ENCODE assay signal across 8 mouse cellular contexts in genomic region chr8:121652774-121653323, GRCm38 (mm10). TPM values are rescaled to one million over a fixed set of nuclear protein-coding genes. Genes with fewer than 3 reads are reported as not detected.
DNase-seq lines count a peak whose midpoint lies in the region; ATAC-seq lines count a peak whose summit lies in the region.

Zcchc14 (minus strand) TSS chr8:121652901.

- DNase-seq in MN1 (ENCODE audit: low spot score): peak; percentile 100
- peak; percentile 100 for DNase-seq in cerebellum, adult 11-12 months
- DNase-seq in heart, postnatal 14 days: peak; percentile 98
- peak; percentile 98 for DNase-seq in layer of hippocampus, adult 11-12 months (ENCODE audit: low spot score)
- peak; percentile 23 for DNase-seq in thymus, postnatal 0 days (ENCODE audit: low spot score)

- no peaks in the 10 kb centered on the region for H3K27me3 ChIP-seq in forebrain, embryonic 16.5 days (replicated peaks; ENCODE audit: control insufficient read depth, insufficient read depth, low read length)
- peaks cover 55% of the 10 kb centered on the region for H3K27me3 ChIP-seq in liver, embryonic 16.5 days (ENCODE audit: control insufficient read depth, insufficient read depth, low read depth, low read length)
- H3K27me3 ChIP-seq in neural tube, embryonic 15.5 days (replicated peaks): no peaks in the 10 kb centered on the region

- peaks cover 51% of the 10 kb centered on the region for H3K4me1 ChIP-seq in forebrain, embryonic 16.5 days (replicated peaks; ENCODE audit: control insufficient read depth, insufficient read depth, low read length)
- peaks cover 2% of the 10 kb centered on the region; the same call in 1 of the 2 replicates for H3K4me1 ChIP-seq in liver, embryonic 16.5 days (ENCODE audit: control insufficient read depth, low read depth, low read length)
- peaks cover 58% of the 10 kb centered on the region for H3K4me1 ChIP-seq in neural tube, embryonic 15.5 days

- H3K27ac ChIP-seq in forebrain, embryonic 16.5 days (ENCODE audit: low read length): peak within 1 kb of the TSS; percentile 99
- H3K27ac ChIP-seq in liver, embryonic 16.5 days (ENCODE audit: low read length): no peak within 1 kb of the TSS
- peak within 1 kb of the TSS; percentile 99 for H3K27ac ChIP-seq in neural tube, embryonic 15.5 days (replicated peaks)

- peak within 1 kb of the TSS; percentile 60 for H3K4me3 ChIP-seq in forebrain, embryonic 16.5 days (replicated peaks; ENCODE audit: low read length)
- H3K4me3 ChIP-seq in liver, embryonic 16.5 days (ENCODE audit: low read depth, low read length): peak within 1 kb of the TSS; percentile 59
- peak within 1 kb of the TSS; percentile 85 for H3K4me3 ChIP-seq in neural tube, embryonic 15.5 days (replicated peaks)

- intact Hi-C loops in heart, postnatal 14 days (cut with DNase I): loop anchor here (2.0 kb wide), 1 partner anchor 50 kb away; no protein-coding TSS in a partner anchor

- no peaks in the 10 kb centered on the region for H3K36me3 ChIP-seq in forebrain, embryonic 16.5 days (ENCODE audit: control insufficient read depth, insufficient read depth)
- no peaks in the 10 kb centered on the region for H3K36me3 ChIP-seq in liver, embryonic 16.5 days (ENCODE audit: control insufficient read depth, insufficient read depth)
- no peaks in the 10 kb centered on the region for H3K36me3 ChIP-seq in neural tube, embryonic 15.5 days

- peak; percentile 98 for ATAC-seq in forebrain, embryonic 16.5 days
- peak; percentile 95 for ATAC-seq in liver, embryonic 16.5 days (ENCODE audit: low read depth)
- ATAC-seq in neural tube, embryonic 15.5 days (ENCODE audit: low FRiP score): peak; percentile 98

- under 1% methylated on average over 67 of the region's 67 CpGs for WGBS in forebrain, embryonic 16.5 days
- 1% methylated on average over 49 of the region's 67 CpGs for WGBS in liver, embryonic 16.5 days (ENCODE audit: insufficient replicate concordance)
- WGBS in neural tube, embryonic 15.5 days: under 1% methylated on average over 62 of the region's 67 CpGs

- H3K9me3 ChIP-seq in forebrain, embryonic 16.5 days (ENCODE audit: control insufficient read depth, low read length): no peaks in the 10 kb centered on the region
- H3K9me3 ChIP-seq in liver, embryonic 16.5 days (replicated peaks; ENCODE audit: control insufficient read depth, low read length): no peaks in the 10 kb centered on the region
- H3K9me3 ChIP-seq in neural tube, embryonic 15.5 days (replicated peaks): no peaks in the 10 kb centered on the region

- peak within 1 kb of the TSS; percentile 89 for H3K9ac ChIP-seq in forebrain, embryonic 16.5 days (replicated peaks; ENCODE audit: low read depth, low read length)
- peak within 1 kb of the TSS; percentile 45 for H3K9ac ChIP-seq in liver, embryonic 16.5 days (ENCODE audit: low read depth, low read length)
- peak within 1 kb of the TSS; percentile 81 for H3K9ac ChIP-seq in neural tube, embryonic 15.5 days (replicated peaks)

- H3K4me2 ChIP-seq in forebrain, embryonic 16.5 days (ENCODE audit: low read length): peak within 1 kb of the TSS; percentile 99
- H3K4me2 ChIP-seq in liver, embryonic 16.5 days (ENCODE audit: low read depth, low read length): peak within 1 kb of the TSS; percentile 60
- H3K4me2 ChIP-seq in neural tube, embryonic 15.5 days: peak within 1 kb of the TSS; percentile 92

RNA-seq across cellular contexts. Expression of gene Zcchc14, which starts in this region (rescaled TPM):
- polyA plus RNA-seq in forebrain, embryonic 16.5 days (2015; fragmentation: Nextera tagmentation; extraction: Ambion mirVana): 37.3 and 38.5 TPM in 2 replicates
- 10 to 100 TPM; 33.9 to 38.5 TPM for total RNA-seq in heart, postnatal 14 days (2021)
- 1.3 and 1.6 TPM in 2 replicates for polyA plus RNA-seq in liver, embryonic 16.5 days (2015; fragmentation: Nextera tagmentation; extraction: Ambion mirVana)
- 16.7 and 21.3 TPM in 2 replicates for polyA plus RNA-seq in neural tube, embryonic 15.5 days (2015; fragmentation: Nextera tagmentation; extraction: Ambion mirVana)
- polyA plus RNA-seq in thymus, postnatal 0 days (2015; fragmentation: Nextera tagmentation; extraction: Ambion mirVana): 1.5 and 1.8 TPM in 2 replicates

Comparison
In these comparisons a context has a peak if more than half of its experiments do, and no peak if none do; other contexts are left out.
1. DNase-seq: peak in every context shown above with its lines; median percentile 100 in MN1; 100 in cerebellum, adult 11-12 months; 98 in heart, postnatal 14 days; 98 in layer of hippocampus, adult 11-12 months; 23 in thymus, postnatal 0 days.